Mouse (Mus musculus) common myeloid progenitor, adult 5-6 weeks (primary cell): ENCODE measurements around the gene D2hgdh. TPM values are rescaled to one million over a fixed set of nuclear protein-coding genes. Genes with fewer than 3 reads are reported as not detected.
A peak's percentile ranks its signal among the peaks of the same experiment; 100 is the strongest.

ENCODE experiments used
- ATAC-seq: replicated peaks from 2 replicates; pipeline ENCODE4 v1.8.0; 2016; ENCODE audit warnings: low read depth, mild to moderate bottlenecking, moderate TSS enrichment, inconsistent platforms; ENCODE audit not compliant: poor library complexity, severe bottlenecking
- total RNA-seq: library from RNA; stranded (forward); fragments of 200-1000, 187-1606 nt; gene quantifications from 2 replicates; pipeline ENCODE4 v1.2.3, GENCODE M21; 2017

The D2hgdh gene
- 17.0 and 19.1 TPM in 2 replicates for total RNA-seq

GRCm38 (mm10) chr1:93824609-93825008, at the start of gene D2hgdh:
Gene D2hgdh (plus strand): TSS chr1:93824909.
- ATAC-seq = no peak; the same call in 1 of the 2 replicates

- no peak for ATAC-seq
Observed at GRCm38 (mm10) chr1:93776686-93777085, 48.0 kb upstream of the D2hgdh start.

GRCm38 (mm10) chr1:93786912-93787311, 37.8 kb upstream of the D2hgdh start:
- ATAC-seq = no peak

- no peak for ATAC-seq
Observed at GRCm38 (mm10) chr1:93794526-93794925, 30.2 kb upstream of the D2hgdh start.

GRCm38 (mm10) chr1:93795886-93796285, 28.8 kb upstream of the D2hgdh start:
- no peak for ATAC-seq

- ATAC-seq = no peak
Observed at GRCm38 (mm10) chr1:93800670-93801503, 23.8 kb upstream of the D2hgdh start.

GRCm38 (mm10) chr1:93801741-93802238, 22.9 kb upstream of the D2hgdh start, which contains the start of gene Dtymk:
Gene Dtymk (minus strand): TSS chr1:93801934.
- ATAC-seq = peak; percentile 62

GRCm38 (mm10) chr1:93802771-93803170, 21.9 kb upstream of the D2hgdh start:
- ATAC-seq = no peak

- ATAC-seq = peak; percentile 70
Observed at GRCm38 (mm10) chr1:93803556-93804507, 20.9 kb upstream of the D2hgdh start, which contains the start of gene Ing5. Gene Ing5 (plus strand): TSS chr1:93803965.

- ATAC-seq = no peak
Observed at GRCm38 (mm10) chr1:93804818-93805217, 19.9 kb upstream of the D2hgdh start.

GRCm38 (mm10) chr1:93805221-93805951, 19.3 kb upstream of the D2hgdh start:
- ATAC-seq = no peak

- ATAC-seq = no peak
Observed at GRCm38 (mm10) chr1:93808871-93809270, 15.8 kb upstream of the D2hgdh start.

- ATAC-seq = no peak
Observed at GRCm38 (mm10) chr1:93810011-93810410, 14.7 kb upstream of the D2hgdh start.

GRCm38 (mm10) chr1:93811495-93812039, 13.1 kb upstream of the D2hgdh start:
- no peak for ATAC-seq

- ATAC-seq = no peak
Observed at GRCm38 (mm10) chr1:93817823-93818532, 6.7 kb upstream of the D2hgdh start.

- ATAC-seq = no peak
Observed at GRCm38 (mm10) chr1:93818722-93819121, 6.0 kb upstream of the D2hgdh start.

- ATAC-seq = no peak
Observed at GRCm38 (mm10) chr1:93823796-93824495, 763 bp upstream of the D2hgdh start.

- peak; percentile 87 for ATAC-seq
Observed at GRCm38 (mm10) chr1:93825105-93825674, 481 bp downstream of the D2hgdh start.
